Comparison of ENCODE assay signal across 10 mouse cellular contexts in the genomic region with DNA sequence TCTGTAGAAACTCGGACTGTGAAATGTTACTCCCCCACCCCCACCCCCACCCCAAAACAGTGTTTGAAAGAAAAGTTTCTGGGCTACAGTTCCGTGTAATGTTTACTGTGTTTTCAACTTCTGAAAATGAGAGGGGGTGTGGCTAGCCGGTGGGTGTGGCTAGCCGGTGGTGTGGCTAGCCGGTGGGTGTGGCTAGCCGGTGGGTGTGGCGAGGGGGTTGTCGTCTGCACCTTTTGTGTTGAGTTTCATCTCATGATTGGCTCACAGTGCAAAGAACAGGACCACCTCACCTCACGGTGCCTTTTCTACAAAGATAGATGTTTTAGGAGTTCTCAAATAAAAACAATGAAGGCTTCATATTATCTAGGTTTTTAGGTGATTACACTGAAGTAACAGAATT. TPM values are rescaled to one million over a fixed set of nuclear protein-coding genes. Genes with fewer than 3 reads are reported as not detected.
DNase-seq lines count a peak whose midpoint lies in the region; ATAC-seq lines count a peak whose summit lies in the region.
"Had no signal": no experiment of that assay in that cellular context is flagged by ENCODE, and none has a peak within 500 bp of the region (broad histone marks: within the 10 kb centered on the region; RNA-seq: fewer than 3 reads in every experiment).

No protein-coding gene starts in this region.

- ATAC-seq in forebrain, embryonic 14.5 days: no peak

- H3K9ac ChIP-seq in forebrain, embryonic 14.5 days (ENCODE audit: low read length): no peak overlapping the region
- H3K9ac ChIP-seq: neural tube, embryonic 13.5 days had no signal

- WGBS in forebrain, embryonic 14.5 days: 48% methylated on average over 9 of the region's 9 CpGs

- H3K4me3 ChIP-seq in forebrain, embryonic 14.5 days (ENCODE audit: low read depth, low read length): no peak overlapping the region
- H3K4me3 ChIP-seq: erythroblast, embryonic 14.5 days; neural tube, embryonic 13.5 days had no signal

- H3K4me1 ChIP-seq in forebrain, embryonic 14.5 days (ENCODE audit: control insufficient read depth, insufficient read depth, low read length): no peaks in the 10 kb centered on the region

- H3K36me3 ChIP-seq in forebrain, embryonic 14.5 days (ENCODE audit: control insufficient read depth, insufficient read depth, low read length): no peaks in the 10 kb centered on the region
- H3K36me3 ChIP-seq: neural tube, embryonic 13.5 days had no signal

- DNase-seq in embryo, embryonic 9.5 days (ENCODE audit: extremely low spot score): peak; percentile 14
- DNase-seq in embryo, embryonic 11 days: no peak
- peak; percentile 75 for DNase-seq in adrenal gland, postnatal 14 days
- peak; percentile 76 for DNase-seq in kidney, adult 9 months
- peak; percentile 58 for DNase-seq in lung, postnatal 25 days (ENCODE audit: low spot score)
- DNase-seq in forebrain, embryonic 14.5 days (ENCODE audit: low spot score): no peak
- DNase-seq in thymus, postnatal 0 days (ENCODE audit: low spot score): no peak
- no peak for DNase-seq in T-cell, adult 2 months (ENCODE audit: low spot score)

- no peaks in the 10 kb centered on the region for H3K9me3 ChIP-seq in forebrain, embryonic 14.5 days (replicated peaks; ENCODE audit: control insufficient read depth, low read length)
- H3K9me3 ChIP-seq: neural tube, embryonic 13.5 days had no signal

- H3K27ac ChIP-seq in forebrain, embryonic 14.5 days (ENCODE audit: low read depth, low read length): no peak overlapping the region
- H3K27ac ChIP-seq: neural tube, embryonic 13.5 days had no signal

- no peaks in the 10 kb centered on the region for H3K27me3 ChIP-seq in forebrain, embryonic 14.5 days (replicated peaks; ENCODE audit: control insufficient read depth, insufficient read depth, low read length)
- H3K27me3 ChIP-seq: neural tube, embryonic 13.5 days had no signal

- no peak overlapping the region for H3K4me2 ChIP-seq in forebrain, embryonic 14.5 days (ENCODE audit: low read length)
- H3K4me2 ChIP-seq: neural tube, embryonic 13.5 days had no signal

RNA-seq across cellular contexts. Expression of a gene that starts 24.0 kb away (rescaled TPM):
- 0.94 and 2.0 TPM in 2 replicates for total RNA-seq in adrenal gland, postnatal 14 days (2021)
- polyA plus RNA-seq in forebrain, embryonic 14.5 days (2014; fragmentation: Nextera tagmentation; extraction: Ambion mirVana): 4.2 and 6.2 TPM in 2 replicates
- 0.59 and 0.66 TPM in 2 replicates for polyA plus RNA-seq in thymus, postnatal 0 days (2015; fragmentation: Nextera tagmentation; extraction: Ambion mirVana)

RNA-seq across cellular contexts. Expression of a gene that starts 30.5 kb away (rescaled TPM):
- total RNA-seq in adrenal gland, postnatal 14 days (2021): 81.5 and 84.5 TPM in 2 replicates
- polyA plus RNA-seq in forebrain, embryonic 14.5 days (2014; fragmentation: Nextera tagmentation; extraction: Ambion mirVana): 0.77 and 0.97 TPM in 2 replicates
- polyA plus RNA-seq in thymus, postnatal 0 days (2015; fragmentation: Nextera tagmentation; extraction: Ambion mirVana): 8.3 and 9.9 TPM in 2 replicates

Comparison
In these comparisons a context has a peak if more than half of its experiments do, and no peak if none do; other contexts are left out.
1. DNase-seq: peak in embryo, embryonic 9.5 days (single experiment), adrenal gland, postnatal 14 days (single experiment), kidney, adult 9 months (single experiment) and lung, postnatal 25 days (single experiment); none in embryo, embryonic 11 days (single experiment), forebrain, embryonic 14.5 days (single experiment), thymus, postnatal 0 days (single experiment) and T-cell, adult 2 months (single experiment).